Mouse (Mus musculus) embryonic fibroblast, embryonic 13.5 days (primary cell): ENCODE data around the gene Pum3. TPM values are rescaled to one million over a fixed set of nuclear protein-coding genes. Genes with fewer than 3 reads are reported as not detected.

Source experiments
- H3K27ac ChIP-seq: 2 replicates; pipeline ENCODE4 v1.5.1; 2012; ENCODE audit warnings: low read length, control low read depth, inconsistent platforms; ENCODE audit not compliant: insufficient read depth
- H3K4me1 ChIP-seq: 2 replicates; pipeline ENCODE4 v1.6.1; 2011; ENCODE audit warnings: low read length; ENCODE audit not compliant: control insufficient read depth, insufficient read depth
- H3K4me3 ChIP-seq: 2 replicates; pipeline ENCODE4 v1.5.1; 2011; ENCODE audit warnings: mild to moderate bottlenecking, control low read depth, low read length; ENCODE audit not compliant: insufficient read depth
- CTCF ChIP-seq: IDR thresholded peaks from 2 replicates; pipeline ENCODE4 v1.5.1; 2011; ENCODE audit warnings: mild to moderate bottlenecking, control low read depth, low read length, moderate library complexity, borderline replicate concordance; ENCODE audit not compliant: insufficient read depth
- POLR2A ChIP-seq: IDR thresholded peaks from 2 replicates; pipeline ENCODE4 v1.6.1; 2011; ENCODE audit warnings: low read depth, mild to moderate bottlenecking, control low read depth, low read length, moderate library complexity
- polyA plus RNA-seq: library from polyadenylated mRNA; stranded (reverse); fragments of >200 nt; gene quantifications from 2 replicates; pipeline ENCODE4 v1.2.4, GENCODE M21; 2011; ENCODE audit warnings: low read depth; ENCODE audit not compliant: missing spikeins, insufficient read length

Gene Pum3
- polyA plus RNA-seq, 1 experiment = 105 TPM

- TF ChIP-seq POLR2A (no peak), CTCF (no peak)
- Histone ChIP-seq H3K27ac (no peak overlapping the region), H3K4me3 (no peak overlapping the region), H3K4me1 (no peaks in the 10 kb centered on the region; the same call in 1 of the 2 replicates)
These were observed 3.2 kb downstream of the Pum3 start for GRCm38 (mm10) chr19:27426451-27426850.

- Histone ChIP-seq H3K4me1 (no peaks in the 10 kb centered on the region; the same call in 1 of the 2 replicates), H3K4me3 (no peak overlapping the region), H3K27ac (no peak overlapping the region)
- no peak for TF ChIP-seq CTCF
- TF ChIP-seq POLR2A = no peak
These were observed 4.0 kb downstream of the Pum3 start for GRCm38 (mm10) chr19:27425656-27426055.

GRCm38 (mm10) chr19:27417375-27417774 is 12.2 kb downstream of the Pum3 start:
- H3K4me1 ChIP-seq = no peaks in the 10 kb centered on the region
- no peak overlapping the region for H3K4me3 ChIP-seq
- TF ChIP-seq POLR2A (no peak), CTCF (no peak)
- no peak overlapping the region for H3K27ac ChIP-seq

- no peak overlapping the region for H3K4me3 ChIP-seq
- no peaks in the 10 kb centered on the region for H3K4me1 ChIP-seq
These were observed 13.1 kb downstream of the Pum3 start for GRCm38 (mm10) chr19:27416569-27416968.

GRCm38 (mm10) chr19:27411340-27411739 is 18.3 kb downstream of the Pum3 start:
- Histone ChIP-seq H3K4me1 (no peaks in the 10 kb centered on the region), H3K27ac (no peak overlapping the region), H3K4me3 (no peak overlapping the region)
- TF ChIP-seq CTCF (no peak), POLR2A (no peak)

More at GRCm38 (mm10) chr19:27416569-27416968, 13.1 kb downstream of the Pum3 start:
- TF ChIP-seq POLR2A = no peak
- TF ChIP-seq CTCF = peak; percentile 92
- H3K27ac ChIP-seq = no peak overlapping the region

- TF ChIP-seq CTCF (no peak), POLR2A (no peak)
- H3K4me3 ChIP-seq = no peak overlapping the region
These were observed 18.9 kb downstream of the Pum3 start for GRCm38 (mm10) chr19:27410751-27411150.

GRCm38 (mm10) chr19:27409782-27410181 is 19.8 kb downstream of the Pum3 start:
- Histone ChIP-seq H3K27ac (no peak overlapping the region), H3K4me1 (no peaks in the 10 kb centered on the region), H3K4me3 (no peak overlapping the region)
- TF ChIP-seq POLR2A (no peak), CTCF (no peak)

More at GRCm38 (mm10) chr19:27410751-27411150, 18.9 kb downstream of the Pum3 start:
- no peaks in the 10 kb centered on the region for H3K4me1 ChIP-seq
- no peak overlapping the region for H3K27ac ChIP-seq

GRCm38 (mm10) chr19:27409196-27409595 is 20.4 kb downstream of the Pum3 start:
- TF ChIP-seq POLR2A (no peak), CTCF (no peak)
- Histone ChIP-seq H3K4me3 (no peak overlapping the region), H3K4me1 (no peaks in the 10 kb centered on the region), H3K27ac (no peak overlapping the region)

GRCm38 (mm10) chr19:27397797-27398196 is 31.8 kb downstream of the Pum3 start:
- no peak overlapping the region for H3K4me3 ChIP-seq
- H3K4me1 ChIP-seq = no peaks in the 10 kb centered on the region
- no peak for TF ChIP-seq CTCF
- no peak for TF ChIP-seq POLR2A
- no peak overlapping the region for H3K27ac ChIP-seq

GRCm38 (mm10) chr19:27397223-27397622 is 32.4 kb downstream of the Pum3 start:
- no peaks in the 10 kb centered on the region for H3K4me1 ChIP-seq
- no peak for TF ChIP-seq CTCF
- no peak overlapping the region for H3K27ac ChIP-seq
- no peak overlapping the region for H3K4me3 ChIP-seq

- H3K27ac ChIP-seq = no peak overlapping the region
- H3K4me1 ChIP-seq = no peaks in the 10 kb centered on the region
- H3K4me3 ChIP-seq = no peak overlapping the region
- TF ChIP-seq CTCF = no peak
- no peak for TF ChIP-seq POLR2A
These were observed 32.9 kb downstream of the Pum3 start for GRCm38 (mm10) chr19:27396719-27397118.
